Mouse (Mus musculus): ENCODE measurements around the gene Dirc2. TPM values are rescaled to one million over a fixed set of nuclear protein-coding genes. Genes with fewer than 3 reads are reported as not detected.
A peak's percentile ranks its signal among the peaks of the same experiment; 100 is the strongest.

The Dirc2 gene
- polyA plus RNA-seq, 1 experiment from 2014 or later = 16.7 TPM

- Histone ChIP-seq H3K9ac (replicated peaks; ENCODE audit: low read length) (no peak overlapping the region), H3K9me3 (replicated peaks; ENCODE audit: control insufficient read depth, low read length) (no peaks in the 10 kb centered on the region), H3K27ac (replicated peaks; ENCODE audit: low read depth, low read length) (no peak overlapping the region), H3K4me1 (ENCODE audit: control insufficient read depth, insufficient read depth, low read length) (no peaks in the 10 kb centered on the region), H3K4me2 (ENCODE audit: low read depth, low read length) (no peak overlapping the region), H3K4me3 (ENCODE audit: low read depth, low read length) (no peak overlapping the region), H3K36me3 (replicated peaks; ENCODE audit: control insufficient read depth, insufficient read depth, low read depth, low read length) (no peaks in the 10 kb centered on the region), H3K27me3 (ENCODE audit: control insufficient read depth, insufficient read depth, low read length) (no peaks in the 10 kb centered on the region)
- ATAC-seq (replicated peaks; ENCODE audit: insufficient number of reproducible peaks, low FRiP score, low TSS enrichment, low read depth) (no peak), DNase-seq (ENCODE audit: low spot score) (no peak)
- 86% methylated on average over 12 of the region's 12 CpGs for WGBS
Measured at GRCm38 (mm10) chr16:35742251-35742937, 26.8 kb downstream of the Dirc2 start.

- H3K4me1 ChIP-seq (ENCODE audit: control insufficient read depth, insufficient read depth, low read length) = no peaks in the 10 kb centered on the region
- no peak overlapping the region for H3K27ac ChIP-seq (replicated peaks; ENCODE audit: low read depth, low read length)
- no peaks in the 10 kb centered on the region for H3K36me3 ChIP-seq (replicated peaks; ENCODE audit: control insufficient read depth, insufficient read depth, low read depth, low read length)
- no peak overlapping the region for H3K9ac ChIP-seq (replicated peaks; ENCODE audit: low read length)
- H3K27me3 ChIP-seq (ENCODE audit: control insufficient read depth, insufficient read depth, low read length) = no peaks in the 10 kb centered on the region
- ATAC-seq (replicated peaks; ENCODE audit: insufficient number of reproducible peaks, low FRiP score, low TSS enrichment, low read depth) (no peak), DNase-seq (ENCODE audit: low spot score) (no peak)
- H3K4me3 ChIP-seq (ENCODE audit: low read depth, low read length) = no peak overlapping the region
- H3K4me2 ChIP-seq (ENCODE audit: low read depth, low read length) = no peak overlapping the region
- 96% methylated on average over 5 of the region's 5 CpGs for WGBS
- H3K9me3 ChIP-seq (replicated peaks; ENCODE audit: control insufficient read depth, low read length) = no peaks in the 10 kb centered on the region
Measured at GRCm38 (mm10) chr16:35741621-35742020, 27.5 kb downstream of the Dirc2 start.

GRCm38 (mm10) chr16:35740943-35741342 is 28.2 kb downstream of the Dirc2 start:
- H3K27ac ChIP-seq (replicated peaks; ENCODE audit: low read depth, low read length) = no peak overlapping the region
- H3K36me3 ChIP-seq (replicated peaks; ENCODE audit: control insufficient read depth, insufficient read depth, low read depth, low read length) = no peaks in the 10 kb centered on the region
- no peaks in the 10 kb centered on the region for H3K27me3 ChIP-seq (ENCODE audit: control insufficient read depth, insufficient read depth, low read length)
- no peak for ATAC-seq (replicated peaks; ENCODE audit: insufficient number of reproducible peaks, low FRiP score, low TSS enrichment, low read depth)
- DNase-seq (ENCODE audit: low spot score) = no peak
- no peaks in the 10 kb centered on the region for H3K9me3 ChIP-seq (replicated peaks; ENCODE audit: control insufficient read depth, low read length)
- WGBS = 81% methylated on average over 6 of the region's 6 CpGs
- no peak overlapping the region for H3K4me2 ChIP-seq (ENCODE audit: low read depth, low read length)
- H3K4me1 ChIP-seq (ENCODE audit: control insufficient read depth, insufficient read depth, low read length) = no peaks in the 10 kb centered on the region
- no peak overlapping the region for H3K9ac ChIP-seq (replicated peaks; ENCODE audit: low read length)
- no peak overlapping the region for H3K4me3 ChIP-seq (ENCODE audit: low read depth, low read length)

GRCm38 (mm10) chr16:35740357-35740756 is 28.8 kb downstream of the Dirc2 start:
- ATAC-seq (replicated peaks; ENCODE audit: insufficient number of reproducible peaks, low FRiP score, low TSS enrichment, low read depth) (no peak), DNase-seq (ENCODE audit: low spot score) (no peak)
- Histone ChIP-seq H3K9me3 (replicated peaks; ENCODE audit: control insufficient read depth, low read length) (no peaks in the 10 kb centered on the region), H3K27me3 (ENCODE audit: control insufficient read depth, insufficient read depth, low read length) (no peaks in the 10 kb centered on the region), H3K4me1 (ENCODE audit: control insufficient read depth, insufficient read depth, low read length) (no peaks in the 10 kb centered on the region), H3K36me3 (replicated peaks; ENCODE audit: control insufficient read depth, insufficient read depth, low read depth, low read length) (no peaks in the 10 kb centered on the region), H3K9ac (replicated peaks; ENCODE audit: low read length) (no peak overlapping the region), H3K4me2 (ENCODE audit: low read depth, low read length) (no peak overlapping the region), H3K27ac (replicated peaks; ENCODE audit: low read depth, low read length) (no peak overlapping the region), H3K4me3 (ENCODE audit: low read depth, low read length) (no peak overlapping the region)
- 80% methylated on average over 12 of the region's 12 CpGs for WGBS

GRCm38 (mm10) chr16:35739548-35739947 is 29.6 kb downstream of the Dirc2 start:
- WGBS = 74% methylated on average over 1 of the region's 1 CpGs
- Histone ChIP-seq H3K4me2 (ENCODE audit: low read depth, low read length) (no peak overlapping the region), H3K27ac (replicated peaks; ENCODE audit: low read depth, low read length) (no peak overlapping the region), H3K9me3 (replicated peaks; ENCODE audit: control insufficient read depth, low read length) (no peaks in the 10 kb centered on the region), H3K36me3 (replicated peaks; ENCODE audit: control insufficient read depth, insufficient read depth, low read depth, low read length) (no peaks in the 10 kb centered on the region), H3K4me1 (ENCODE audit: control insufficient read depth, insufficient read depth, low read length) (no peaks in the 10 kb centered on the region), H3K4me3 (ENCODE audit: low read depth, low read length) (no peak overlapping the region), H3K27me3 (ENCODE audit: control insufficient read depth, insufficient read depth, low read length) (no peaks in the 10 kb centered on the region), H3K9ac (replicated peaks; ENCODE audit: low read length) (no peak overlapping the region)
- no peak for ATAC-seq (replicated peaks; ENCODE audit: insufficient number of reproducible peaks, low FRiP score, low TSS enrichment, low read depth)
- no peak for DNase-seq (ENCODE audit: low spot score)

- Histone ChIP-seq H3K4me3 (ENCODE audit: low read depth, low read length) (no peak overlapping the region), H3K9me3 (replicated peaks; ENCODE audit: control insufficient read depth, low read length) (no peaks in the 10 kb centered on the region), H3K4me2 (ENCODE audit: low read depth, low read length) (no peak overlapping the region), H3K27ac (replicated peaks; ENCODE audit: low read depth, low read length) (no peak overlapping the region), H3K36me3 (replicated peaks; ENCODE audit: control insufficient read depth, insufficient read depth, low read depth, low read length) (no peaks in the 10 kb centered on the region), H3K27me3 (ENCODE audit: control insufficient read depth, insufficient read depth, low read length) (no peaks in the 10 kb centered on the region), H3K4me1 (ENCODE audit: control insufficient read depth, insufficient read depth, low read length) (no peaks in the 10 kb centered on the region), H3K9ac (replicated peaks; ENCODE audit: low read length) (no peak overlapping the region)
- WGBS = 71% methylated on average over 7 of the region's 7 CpGs
- ATAC-seq (replicated peaks; ENCODE audit: insufficient number of reproducible peaks, low FRiP score, low TSS enrichment, low read depth) (no peak), DNase-seq (ENCODE audit: low spot score) (no peak)
Measured at GRCm38 (mm10) chr16:35738096-35738767, 30.9 kb downstream of the Dirc2 start.

- 14% methylated on average over 6 of the region's 6 CpGs for WGBS
- Histone ChIP-seq H3K4me2 (ENCODE audit: low read depth, low read length) (no peak overlapping the region), H3K4me3 (ENCODE audit: low read depth, low read length) (no peak overlapping the region), H3K36me3 (replicated peaks; ENCODE audit: control insufficient read depth, insufficient read depth, low read depth, low read length) (no peaks in the 10 kb centered on the region), H3K27me3 (ENCODE audit: control insufficient read depth, insufficient read depth, low read length) (no peaks in the 10 kb centered on the region), H3K9me3 (replicated peaks; ENCODE audit: control insufficient read depth, low read length) (no peaks in the 10 kb centered on the region), H3K9ac (replicated peaks; ENCODE audit: low read length) (no peak overlapping the region), H3K27ac (replicated peaks; ENCODE audit: low read depth, low read length) (no peak overlapping the region), H3K4me1 (ENCODE audit: control insufficient read depth, insufficient read depth, low read length) (no peaks in the 10 kb centered on the region)
- DNase-seq (ENCODE audit: low spot score) (peak; percentile 75), ATAC-seq (replicated peaks; ENCODE audit: insufficient number of reproducible peaks, low FRiP score, low TSS enrichment, low read depth) (no peak)
Measured at GRCm38 (mm10) chr16:35734038-35734437, 35.1 kb downstream of the Dirc2 start.

- no peak for DNase-seq (ENCODE audit: low spot score)
- no peak overlapping the region for H3K9ac ChIP-seq (replicated peaks; ENCODE audit: low read length)
- H3K4me3 ChIP-seq (ENCODE audit: low read depth, low read length) = no peak overlapping the region
- H3K4me2 ChIP-seq (ENCODE audit: low read depth, low read length) = no peak overlapping the region
- H3K36me3 ChIP-seq (replicated peaks; ENCODE audit: control insufficient read depth, insufficient read depth, low read depth, low read length) = no peaks in the 10 kb centered on the region
- WGBS = 90% methylated on average over 7 of the region's 7 CpGs
- H3K27me3 ChIP-seq (ENCODE audit: control insufficient read depth, insufficient read depth, low read length) = no peaks in the 10 kb centered on the region
- no peak overlapping the region for H3K27ac ChIP-seq (replicated peaks; ENCODE audit: low read depth, low read length)
- no peaks in the 10 kb centered on the region for H3K9me3 ChIP-seq (replicated peaks; ENCODE audit: control insufficient read depth, low read length)
- ATAC-seq (replicated peaks; ENCODE audit: insufficient number of reproducible peaks, low FRiP score, low TSS enrichment, low read depth) = no peak
- no peaks in the 10 kb centered on the region for H3K4me1 ChIP-seq (ENCODE audit: control insufficient read depth, insufficient read depth, low read length)
Measured at GRCm38 (mm10) chr16:35732096-35732495, 37.1 kb downstream of the Dirc2 start.
